Mouse (Mus musculus) olfactory bulb, adult 2 months (tissue): ENCODE measurements around the gene Abhd16a.

Experiments used
- CTCF ChIP-seq: fragments of 200-500 bp; IDR thresholded peaks from 2 replicates; pipeline ENCODE4 v1.5.1; 2012; ENCODE audit warnings: low read depth, mild to moderate bottlenecking, low read length, moderate library complexity; ENCODE audit not compliant: insufficient read depth
- POLR2A ChIP-seq: fragments of 200-500 bp; IDR thresholded peaks from 2 replicates; pipeline ENCODE4 v1.6.1; 2012; ENCODE audit warnings: mild to moderate bottlenecking, low read depth, low read length, moderate library complexity; ENCODE audit not compliant: insufficient read depth

GRCm38 (mm10) chr17:35077285-35077684 is 11.8 kb upstream of the Abhd16a start:
- TF ChIP-seq CTCF (no peak), POLR2A (no peak)
